In the genomic region with DNA sequence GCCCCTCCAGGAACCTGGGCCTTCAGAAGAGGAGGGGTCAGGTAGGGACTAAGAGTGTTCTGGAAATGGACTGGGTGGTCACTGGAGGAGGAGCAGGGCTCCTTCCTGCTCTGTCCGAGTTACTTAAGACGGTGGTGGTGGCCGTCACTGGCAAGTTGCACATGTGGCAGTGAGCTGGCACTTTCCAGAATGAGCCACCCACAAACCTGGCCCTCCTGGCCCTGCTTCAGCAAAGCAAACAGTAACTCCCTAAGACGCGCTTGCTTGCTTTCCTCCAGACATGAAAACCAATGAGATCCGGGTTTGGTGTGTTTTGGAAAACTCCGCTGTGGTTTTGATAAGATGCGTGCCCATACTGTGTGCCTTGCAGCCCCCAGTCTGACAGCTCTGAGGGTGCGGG, we compare ENCODE assay signal across 29 mouse cellular contexts. TPM values are rescaled to one million over a fixed set of nuclear protein-coding genes. Genes with fewer than 3 reads are reported as not detected.
DNase-seq lines count a peak whose midpoint lies in the region; ATAC-seq and TF ChIP-seq lines count a peak whose summit lies in the region.
"Had no signal": no experiment of that assay in that cellular context is flagged by ENCODE, and none has a peak within 500 bp of the region (broad histone marks: within the 10 kb centered on the region; RNA-seq: fewer than 3 reads in every experiment).

No protein-coding gene starts in this region.

- H3K36me3 ChIP-seq in lung, embryonic 15.5 days = no peaks in the 10 kb centered on the region
- H3K36me3 ChIP-seq in stomach, postnatal 0 days (ENCODE audit: control insufficient read depth, insufficient read depth, low read length) = no peaks in the 10 kb centered on the region
- no peaks in the 10 kb centered on the region for H3K36me3 ChIP-seq in intestine, embryonic 16.5 days (ENCODE audit: control insufficient read depth, insufficient read depth, low read length)
- H3K36me3 ChIP-seq: embryonic facial prominence, embryonic 13.5 days; embryonic facial prominence, embryonic 15.5 days; forebrain, embryonic 10.5 days; forebrain, embryonic 12.5 days had no signal

- no peak for TF ChIP-seq CTCF in stomach, postnatal 0 days (IDR thresholded peaks at IDR 0.05; ENCODE audit: low read depth)

- H3K4me1 ChIP-seq in lung, embryonic 15.5 days = no peaks in the 10 kb centered on the region
- no peaks in the 10 kb centered on the region for H3K4me1 ChIP-seq in stomach, postnatal 0 days (replicated peaks; ENCODE audit: control insufficient read depth, insufficient read depth)
- no peaks in the 10 kb centered on the region for H3K4me1 ChIP-seq in intestine, embryonic 16.5 days (ENCODE audit: control insufficient read depth, insufficient read depth, low read length)
- H3K4me1 ChIP-seq: embryonic facial prominence, embryonic 13.5 days; forebrain, embryonic 12.5 days had no signal

- no peak overlapping the region for H3K9ac ChIP-seq in lung, embryonic 15.5 days
- H3K9ac ChIP-seq in stomach, postnatal 0 days (ENCODE audit: low read length) = no peak overlapping the region
- H3K9ac ChIP-seq in intestine, embryonic 16.5 days (ENCODE audit: low read depth, low read length) = no peak overlapping the region
- H3K9ac ChIP-seq: embryonic facial prominence, embryonic 13.5 days; embryonic facial prominence, embryonic 15.5 days; forebrain, embryonic 12.5 days had no signal

- peak; percentile 11; the same call in 1 of the 2 replicates for ATAC-seq in lung, embryonic 15.5 days (ENCODE audit: borderline replicate concordance, extremely low read depth, low FRiP score, low TSS enrichment)
- ATAC-seq in granulocyte monocyte progenitor cell, adult 5-6 weeks (replicated peaks; ENCODE audit: poor library complexity, severe bottlenecking) = 0 out of 2 replicates have a peak, but pooled peaks have one; percentile 7
- peak; percentile 83 for ATAC-seq in stomach, postnatal 0 days (ENCODE audit: low FRiP score, low TSS enrichment)
- ATAC-seq in intestine, embryonic 16.5 days = no peak
- ATAC-seq: forebrain, embryonic 14.5 days; forebrain, embryonic 16.5 days had no signal

- H3K27ac ChIP-seq in lung, embryonic 15.5 days = no peak overlapping the region
- H3K27ac ChIP-seq in stomach, postnatal 0 days (replicated peaks) = no peak overlapping the region
- no peak overlapping the region for H3K27ac ChIP-seq in intestine, embryonic 16.5 days (ENCODE audit: low read length)
- H3K27ac ChIP-seq: embryonic facial prominence, embryonic 13.5 days; embryonic facial prominence, embryonic 15.5 days; forebrain, embryonic 10.5 days; forebrain, embryonic 12.5 days had no signal

- H3K4me2 ChIP-seq in lung, embryonic 15.5 days = no peak overlapping the region; the same call in 1 of the 2 replicates
- H3K4me2 ChIP-seq in stomach, postnatal 0 days (replicated peaks; ENCODE audit: low read depth) = no peak overlapping the region
- no peak overlapping the region for H3K4me2 ChIP-seq in intestine, embryonic 16.5 days (ENCODE audit: low read depth, low read length)
- H3K4me2 ChIP-seq: embryonic facial prominence, embryonic 13.5 days; embryonic facial prominence, embryonic 15.5 days; forebrain, embryonic 12.5 days had no signal

- no peak overlapping the region for H3K4me3 ChIP-seq in lung, embryonic 15.5 days
- no peak overlapping the region for H3K4me3 ChIP-seq in stomach, postnatal 0 days (ENCODE audit: low read depth, low read length)
- no peak overlapping the region for H3K4me3 ChIP-seq in intestine, embryonic 16.5 days (ENCODE audit: low read length)
- H3K4me3 ChIP-seq: embryonic facial prominence, embryonic 13.5 days; embryonic facial prominence, embryonic 15.5 days; erythroblast, embryonic 14.5 days; forebrain, embryonic 10.5 days; forebrain, embryonic 12.5 days had no signal

- no peak for TF ChIP-seq EP300 in stomach, postnatal 0 days (optimal IDR thresholded peaks at IDR 0.05)

- 63% methylated on average over 9 of the region's 9 CpGs for WGBS in lung, embryonic 15.5 days
- WGBS in stomach, postnatal 0 days = 59% methylated on average over 9 of the region's 9 CpGs
- whole genome bisulfite sequencing in intestine, embryonic 16.5 days = 87% methylated on average over 9 of the region's 9 CpGs

- H3K27me3 ChIP-seq in lung, embryonic 15.5 days = no peaks in the 10 kb centered on the region
- H3K27me3 ChIP-seq in stomach, postnatal 0 days (ENCODE audit: control insufficient read depth, insufficient read depth, low read length) = no peaks in the 10 kb centered on the region
- no peaks in the 10 kb centered on the region for H3K27me3 ChIP-seq in intestine, embryonic 16.5 days (replicated peaks; ENCODE audit: control insufficient read depth, insufficient read depth, low read length)
- H3K27me3 ChIP-seq: embryonic facial prominence, embryonic 13.5 days; embryonic facial prominence, embryonic 15.5 days; forebrain, embryonic 12.5 days had no signal

- no peaks in the 10 kb centered on the region for H3K9me3 ChIP-seq in lung, embryonic 15.5 days
- H3K9me3 ChIP-seq in stomach, postnatal 0 days (ENCODE audit: control insufficient read depth, low read length) = no peaks in the 10 kb centered on the region
- no peaks in the 10 kb centered on the region for H3K9me3 ChIP-seq in intestine, embryonic 16.5 days (ENCODE audit: control insufficient read depth, low read length)
- H3K9me3 ChIP-seq: embryonic facial prominence, embryonic 13.5 days; embryonic facial prominence, embryonic 15.5 days; forebrain, embryonic 10.5 days; forebrain, embryonic 12.5 days had no signal

- DNase-seq in lung, postnatal 25 days (ENCODE audit: low spot score) = no peak
- peak; percentile 68 for DNase-seq in stomach, postnatal 0 days (ENCODE audit: low spot score)
- DNase-seq: adrenal gland, adult 2 months; adrenal gland, postnatal 10 days; adrenal gland, postnatal 25 days; cerebellum, adult 11 months; cerebellum, adult 18-20 months; cerebellum, adult 8-10 months; cerebellum, adult 9-11 months; cerebellum, postnatal 14 days; cerebellum, postnatal 36 days; embryo, embryonic 11 days had no signal

RNA-seq across cellular contexts. Expression of a gene that starts 7.5 kb away (rescaled TPM):
- polyA plus RNA-seq in lung, embryonic 15.5 days (2015; fragmentation: Nextera tagmentation; extraction: Ambion mirVana) = not detected in 2 replicates
- not detected in 2 replicates for total RNA-seq in granulocyte monocyte progenitor cell, adult 5-6 weeks (2014; fragmentation: Nextera tagmentation)
- not detected in 2 replicates for total RNA-seq in granulocyte monocyte progenitor cell, adult 5-6 weeks (2017)
- not detected in 2 replicates for polyA plus RNA-seq in stomach, postnatal 0 days (2015; fragmentation: Nextera tagmentation; extraction: Ambion mirVana)
- not detected in 2 replicates for polyA plus RNA-seq in intestine, embryonic 16.5 days (2015; fragmentation: Nextera tagmentation; extraction: Ambion mirVana)
- total RNA-seq: adrenal gland, adult 2 months; adrenal gland, postnatal 10 days; adrenal gland, postnatal 25 days; adrenal gland, postnatal 4 days; common myeloid progenitor, adult 5-6 weeks; ES-E14; MEL had no signal
- polyA plus RNA-seq: adrenal gland, adult 2 months; brain, embryonic 14.5 days; C2C12; embryonic facial prominence, embryonic 11.5 days; embryonic facial prominence, embryonic 13.5 days; embryonic facial prominence, embryonic 15.5 days; erythroblast, embryonic 14.5 days; forebrain, embryonic 10.5 days; forebrain, embryonic 12.5 days; forebrain, embryonic 14.5 days; forebrain, embryonic 16.5 days had no signal

RNA-seq across cellular contexts. Expression of a gene that starts 14.3 kb away (rescaled TPM):
- 83.1 and 86.8 TPM in 2 replicates for polyA plus RNA-seq in lung, embryonic 15.5 days (2015; fragmentation: Nextera tagmentation; extraction: Ambion mirVana)
- total RNA-seq in granulocyte monocyte progenitor cell, adult 5-6 weeks (2014; fragmentation: Nextera tagmentation) = 177 and 252 TPM in 2 replicates
- total RNA-seq in granulocyte monocyte progenitor cell, adult 5-6 weeks (2017) = 193 and 228 TPM in 2 replicates
- 61.0 and 69.0 TPM in 2 replicates for polyA plus RNA-seq in stomach, postnatal 0 days (2015; fragmentation: Nextera tagmentation; extraction: Ambion mirVana)
- 102 and 106 TPM in 2 replicates for polyA plus RNA-seq in intestine, embryonic 16.5 days (2015; fragmentation: Nextera tagmentation; extraction: Ambion mirVana)
